Mouse (Mus musculus): ENCODE measurements at regions not wholly inside any gene's neighbourhood (a gene's known extent, or its start where the extent isn't known, plus 50 kb on each side); places are given as distances from the start of the nearest gene placed in this dataset.

- H3ac ChIP-seq (ENCODE audit: control insufficient read depth, insufficient read length), result no peak overlapping the region
Observed at GRCm38 (mm10) chr9:73302156-73302918, 189.1 kb downstream of the Rsl24d1 start.

GRCm38 (mm10) chr9:73317048-73317447 is 203.8 kb downstream of the Rsl24d1 start:
- Histone ChIP-seq H3K79me2 (ENCODE audit: control insufficient read depth, insufficient read depth) (no peaks in the 10 kb centered on the region), H3K4me2 (ENCODE audit: low read depth) (no peak overlapping the region), H3ac (ENCODE audit: control insufficient read depth, insufficient read length) (no peak overlapping the region), H3K4me3 (no peak overlapping the region), H3K27me3 (ENCODE audit: control insufficient read depth, insufficient read depth, insufficient read length) (no peaks in the 10 kb centered on the region), H3K36me3 (ENCODE audit: control insufficient read depth, insufficient read depth) (no peaks in the 10 kb centered on the region)
- TF ChIP-seq POLR2A (IDR thresholded peaks at IDR 0.05; ENCODE audit: insufficient read length, low read depth) (no peak), REST (IDR thresholded peaks at IDR 0.05; ENCODE audit: insufficient read depth, insufficient read length) (no peak), E2F4 (IDR thresholded peaks at IDR 0.05; ENCODE audit: insufficient read depth) (no peak), SRF (IDR thresholded peaks at IDR 0.05; ENCODE audit: control insufficient read depth, insufficient read length, low read depth) (no peak), TCF12 (IDR thresholded peaks at IDR 0.05; ENCODE audit: insufficient read depth, poor library complexity, severe bottlenecking) (no peak), USF1 (IDR thresholded peaks at IDR 0.05; ENCODE audit: low read depth) (no peak)

More at GRCm38 (mm10) chr9:73302156-73302918, 189.1 kb downstream of the Rsl24d1 start:
- no peak overlapping the region for H3K4me3 ChIP-seq
- no peak overlapping the region for H3K4me2 ChIP-seq (ENCODE audit: low read depth)
- no peak for TF ChIP-seq SRF (IDR thresholded peaks at IDR 0.05; ENCODE audit: control insufficient read depth, insufficient read length, low read depth)
- TF ChIP-seq REST (IDR thresholded peaks at IDR 0.05; ENCODE audit: insufficient read depth, insufficient read length), result no peak
- no peak for TF ChIP-seq POLR2AphosphoS2 (IDR thresholded peaks at IDR 0.05; ENCODE audit: insufficient read length, low read depth)
- TF ChIP-seq POLR2A (IDR thresholded peaks at IDR 0.05; ENCODE audit: insufficient read length, low read depth), result no peak
- no peak for TF ChIP-seq USF1 (IDR thresholded peaks at IDR 0.05; ENCODE audit: low read depth)
- no peak for TF ChIP-seq TCF12 (IDR thresholded peaks at IDR 0.05; ENCODE audit: insufficient read depth, poor library complexity, severe bottlenecking)
- TF ChIP-seq MAX (IDR thresholded peaks at IDR 0.05; ENCODE audit: low read depth), result no peak
- TF ChIP-seq MYOG (IDR thresholded peaks at IDR 0.05; ENCODE audit: control insufficient read depth in 1 of 3, insufficient read depth in 1 of 3, insufficient read length in 2 of 3, low read depth in 2 of 3), result no peak
- TF ChIP-seq TCF3 (IDR thresholded peaks at IDR 0.05; ENCODE audit: insufficient read length, low read depth), result no peak
- no peak for TF ChIP-seq E2F4 (IDR thresholded peaks at IDR 0.05; ENCODE audit: insufficient read depth)
- no peak for TF ChIP-seq CEBPB (IDR thresholded peaks at IDR 0.05; ENCODE audit: insufficient read depth, poor library complexity, severe bottlenecking)
- no peak for TF ChIP-seq MYOD1 (IDR thresholded peaks at IDR 0.05; ENCODE audit: control insufficient read depth in 1 of 3, insufficient read length in 2 of 3, low read depth in 2 of 3)
- no peaks in the 10 kb centered on the region for H3K36me3 ChIP-seq (ENCODE audit: control insufficient read depth, insufficient read depth)
- no peaks in the 10 kb centered on the region for H3K79me2 ChIP-seq (ENCODE audit: control insufficient read depth, insufficient read depth)
- H3K27me3 ChIP-seq (ENCODE audit: control insufficient read depth, insufficient read depth, insufficient read length), result no peaks in the 10 kb centered on the region

- Histone ChIP-seq H3K4me2 (ENCODE audit: low read depth) (no peak overlapping the region), H3K36me3 (ENCODE audit: control insufficient read depth, insufficient read depth) (no peaks in the 10 kb centered on the region), H3K4me3 (no peak overlapping the region), H3K79me2 (ENCODE audit: control insufficient read depth, insufficient read depth) (no peaks in the 10 kb centered on the region), H3ac (ENCODE audit: control insufficient read depth, insufficient read length) (no peak overlapping the region), H3K27me3 (ENCODE audit: control insufficient read depth, insufficient read depth, insufficient read length) (no peaks in the 10 kb centered on the region)
- TF ChIP-seq POLR2A (IDR thresholded peaks at IDR 0.05; ENCODE audit: insufficient read length, low read depth) (no peak), MYOG (IDR thresholded peaks at IDR 0.05; ENCODE audit: control insufficient read depth in 1 of 3, insufficient read depth in 1 of 3, insufficient read length in 2 of 3, low read depth in 2 of 3) (no peak), SRF (IDR thresholded peaks at IDR 0.05; ENCODE audit: control insufficient read depth, insufficient read length, low read depth) (no peak), TCF12 (IDR thresholded peaks at IDR 0.05; ENCODE audit: insufficient read depth, poor library complexity, severe bottlenecking) (no peak)
Observed at GRCm38 (mm10) chr9:73319704-73320307, 206.6 kb downstream of the Rsl24d1 start.

GRCm38 (mm10) chr9:73331066-73331465 is 217.8 kb downstream of the Rsl24d1 start:
- no peaks in the 10 kb centered on the region for H3K79me2 ChIP-seq (ENCODE audit: control insufficient read depth, insufficient read depth)
- no peak for TF ChIP-seq SRF (IDR thresholded peaks at IDR 0.05; ENCODE audit: control insufficient read depth, insufficient read length, low read depth)
- TF ChIP-seq MYOD1 (IDR thresholded peaks at IDR 0.05; ENCODE audit: control insufficient read depth in 1 of 3, insufficient read length in 2 of 3, low read depth in 2 of 3), result no peak
- TF ChIP-seq POLR2AphosphoS2 (IDR thresholded peaks at IDR 0.05; ENCODE audit: insufficient read length, low read depth), result no peak
- no peak for TF ChIP-seq CEBPB (IDR thresholded peaks at IDR 0.05; ENCODE audit: insufficient read depth, poor library complexity, severe bottlenecking)
- TF ChIP-seq REST (IDR thresholded peaks at IDR 0.05; ENCODE audit: insufficient read depth, insufficient read length), result no peak
- TF ChIP-seq E2F4 (IDR thresholded peaks at IDR 0.05; ENCODE audit: insufficient read depth), result no peak
- TF ChIP-seq MYOG (IDR thresholded peaks at IDR 0.05; ENCODE audit: control insufficient read depth in 1 of 3, insufficient read depth in 1 of 3, insufficient read length in 2 of 3, low read depth in 2 of 3), result no peak
- no peak for TF ChIP-seq POLR2A (IDR thresholded peaks at IDR 0.05; ENCODE audit: insufficient read length, low read depth)
- TF ChIP-seq TCF12 (IDR thresholded peaks at IDR 0.05; ENCODE audit: insufficient read depth, poor library complexity, severe bottlenecking), result no peak
- TF ChIP-seq USF1 (IDR thresholded peaks at IDR 0.05; ENCODE audit: low read depth), result no peak
- no peak for TF ChIP-seq TCF3 (IDR thresholded peaks at IDR 0.05; ENCODE audit: insufficient read length, low read depth)
- no peak for TF ChIP-seq MAX (IDR thresholded peaks at IDR 0.05; ENCODE audit: low read depth)

More at GRCm38 (mm10) chr9:73331066-73331465, 217.8 kb downstream of the Rsl24d1 start:
- Histone ChIP-seq H3ac (ENCODE audit: control insufficient read depth, insufficient read length) (no peak overlapping the region), H3K4me3 (no peak overlapping the region), H3K36me3 (ENCODE audit: control insufficient read depth, insufficient read depth) (no peaks in the 10 kb centered on the region), H3K4me2 (ENCODE audit: low read depth) (no peak overlapping the region), H3K27me3 (ENCODE audit: control insufficient read depth, insufficient read depth, insufficient read length) (no peaks in the 10 kb centered on the region)
